Mouse (Mus musculus): Measurements from ENCODE around the gene Zfp341.

GRCm38 (mm10) chr2:154686819-154687218, 73.7 kb downstream of the Zfp341 start:
- TF ChIP-seq CTCF (IDR thresholded peaks at IDR 0.05; ENCODE audit: extremely low read depth, insufficient read depth, insufficient read length, insufficient replicate concordance) (no peak), POLR2A (IDR thresholded peaks at IDR 0.05; ENCODE audit: low read depth, low read length) (no peak)
